Mouse (Mus musculus) CD4-positive helper T cell, adult 2 months (primary cell): ENCODE measurements around the gene Gfi1b.

Experiments used
- DNase-seq: peaks from one replicate; pipeline ENCODE4 v3.0.0-alpha.2; 2012; ENCODE audit warnings: low read depth, missing footprints, low spot score

Gfi1b gene

GRCm38 (mm10) chr2:28599569-28599900, 22.2 kb downstream of the Gfi1b start:
- DNase-seq = no peak

- DNase-seq = no peak
These were observed 22.9 kb downstream of the Gfi1b start for GRCm38 (mm10) chr2:28598692-28599568.

GRCm38 (mm10) chr2:28597733-28598547, 23.8 kb downstream of the Gfi1b start:
- DNase-seq = no peak

- no peak for DNase-seq
These were observed 24.8 kb downstream of the Gfi1b start for GRCm38 (mm10) chr2:28596998-28597397.

- DNase-seq = no peak
These were observed 25.8 kb downstream of the Gfi1b start for GRCm38 (mm10) chr2:28596021-28596420.

GRCm38 (mm10) chr2:28592809-28593208, 29.0 kb downstream of the Gfi1b start:
- DNase-seq = peak; percentile 55

GRCm38 (mm10) chr2:28591479-28591878, 30.3 kb downstream of the Gfi1b start:
- DNase-seq = no peak

- no peak for DNase-seq
These were observed 33.2 kb downstream of the Gfi1b start for GRCm38 (mm10) chr2:28588574-28588973.

- no peak for DNase-seq
These were observed 36.1 kb downstream of the Gfi1b start for GRCm38 (mm10) chr2:28585730-28586129.

- peak; percentile 87 for DNase-seq
These were observed 36.7 kb downstream of the Gfi1b start for GRCm38 (mm10) chr2:28585043-28585571.

GRCm38 (mm10) chr2:28583651-28584050, 38.1 kb downstream of the Gfi1b start, which contains the start of gene Gtf3c5:
TSS of gene Gtf3c5 (minus strand) at chr2:28583751.
- DNase-seq = no peak

GRCm38 (mm10) chr2:28582647-28583353, 39.0 kb downstream of the Gfi1b start:
- peak; percentile 91 for DNase-seq

- DNase-seq = peak; percentile 33
These were observed 43.8 kb downstream of the Gfi1b start for GRCm38 (mm10) chr2:28578003-28578402.

- no peak for DNase-seq
These were observed 45.0 kb downstream of the Gfi1b start for GRCm38 (mm10) chr2:28576815-28577214.

GRCm38 (mm10) chr2:28575341-28575740, 46.4 kb downstream of the Gfi1b start:
- DNase-seq = no peak

GRCm38 (mm10) chr2:28569903-28570302, 51.9 kb downstream of the Gfi1b start:
- no peak for DNase-seq

- no peak for DNase-seq
These were observed 55.2 kb downstream of the Gfi1b start for GRCm38 (mm10) chr2:28566545-28566944.

- DNase-seq = no peak
These were observed 57.4 kb downstream of the Gfi1b start for GRCm38 (mm10) chr2:28564380-28564779.

GRCm38 (mm10) chr2:28563830-28564229, 58.0 kb downstream of the Gfi1b start:
- DNase-seq = no peak

GRCm38 (mm10) chr2:28563303-28563702, 58.5 kb downstream of the Gfi1b start, which contains the start of gene Cel:
TSS of gene Cel (minus strand) at chr2:28563403.
- DNase-seq = no peak
